Mouse (Mus musculus) testis, postnatal 10 days (tissue): ENCODE results near the gene Col24a1.
"Not testable (repeated sequence)": the region's sequence is repeated elsewhere in the genome, so short reads cannot be mapped to it uniquely, and the experiment has no call there.

Experiments used
- DNase-seq: peaks from one replicate; pipeline ENCODE4 v3.0.0; 2021; ENCODE audit warnings: low spot score

Col24a1 gene

GRCm38 (mm10) chr3:145356865-145357487, 64.7 kb downstream of the Col24a1 start:
- DNase-seq = no peak

- DNase-seq = no peak
Measured at GRCm38 (mm10) chr3:145365227-145365626, 73.0 kb downstream of the Col24a1 start.

- no peak for DNase-seq
Measured at GRCm38 (mm10) chr3:145367176-145367717, 75.0 kb downstream of the Col24a1 start.

- DNase-seq = no peak
Measured at GRCm38 (mm10) chr3:145376298-145376697, 84.0 kb downstream of the Col24a1 start.

- DNase-seq = no peak
Measured at GRCm38 (mm10) chr3:145383095-145383494, 90.8 kb downstream of the Col24a1 start.

- no peak for DNase-seq
Measured at GRCm38 (mm10) chr3:145386434-145386833, 94.2 kb downstream of the Col24a1 start.

- no peak for DNase-seq
Measured at GRCm38 (mm10) chr3:145390681-145391080, 98.4 kb downstream of the Col24a1 start.

GRCm38 (mm10) chr3:145391986-145392659, 99.9 kb downstream of the Col24a1 start:
- DNase-seq = no peak

GRCm38 (mm10) chr3:145399173-145399572, 106.9 kb downstream of the Col24a1 start:
- DNase-seq = no peak

- no peak for DNase-seq
Measured at GRCm38 (mm10) chr3:145402257-145402656, 110.0 kb downstream of the Col24a1 start.

GRCm38 (mm10) chr3:145402994-145403393, 110.7 kb downstream of the Col24a1 start:
- no peak for DNase-seq

- DNase-seq = peak; percentile 54
Measured at GRCm38 (mm10) chr3:145408045-145408444, 115.8 kb downstream of the Col24a1 start.

GRCm38 (mm10) chr3:145412137-145412536, 119.9 kb downstream of the Col24a1 start:
- DNase-seq = no peak

GRCm38 (mm10) chr3:145414362-145414761, 122.1 kb downstream of the Col24a1 start:
- DNase-seq = no peak

- no peak for DNase-seq
Measured at GRCm38 (mm10) chr3:145417809-145418208, 125.5 kb downstream of the Col24a1 start.

- DNase-seq = no peak
Measured at GRCm38 (mm10) chr3:145420421-145420820, 128.1 kb downstream of the Col24a1 start.

- DNase-seq = no peak
Measured at GRCm38 (mm10) chr3:145422044-145422443, 129.8 kb downstream of the Col24a1 start.

GRCm38 (mm10) chr3:145438352-145438751, 146.1 kb downstream of the Col24a1 start:
- no peak for DNase-seq

- no peak for DNase-seq
Measured at GRCm38 (mm10) chr3:145439086-145439485, 146.8 kb downstream of the Col24a1 start.

GRCm38 (mm10) chr3:145440993-145441392, 148.7 kb downstream of the Col24a1 start:
- DNase-seq = no peak

GRCm38 (mm10) chr3:145442268-145442667, 150.0 kb downstream of the Col24a1 start:
- peak; percentile 67 for DNase-seq

GRCm38 (mm10) chr3:145443167-145443566, 150.9 kb downstream of the Col24a1 start:
- not testable (repeated sequence) for DNase-seq

- no peak for DNase-seq
Measured at GRCm38 (mm10) chr3:145457039-145457438, 164.8 kb downstream of the Col24a1 start.
